Mouse (Mus musculus): ENCODE results near the gene Gm7138.
"Not testable (repeated sequence)": the region's sequence is repeated elsewhere in the genome, so short reads cannot be mapped to it uniquely, and the experiment has no call there.

Gm7138 gene

DNA sequence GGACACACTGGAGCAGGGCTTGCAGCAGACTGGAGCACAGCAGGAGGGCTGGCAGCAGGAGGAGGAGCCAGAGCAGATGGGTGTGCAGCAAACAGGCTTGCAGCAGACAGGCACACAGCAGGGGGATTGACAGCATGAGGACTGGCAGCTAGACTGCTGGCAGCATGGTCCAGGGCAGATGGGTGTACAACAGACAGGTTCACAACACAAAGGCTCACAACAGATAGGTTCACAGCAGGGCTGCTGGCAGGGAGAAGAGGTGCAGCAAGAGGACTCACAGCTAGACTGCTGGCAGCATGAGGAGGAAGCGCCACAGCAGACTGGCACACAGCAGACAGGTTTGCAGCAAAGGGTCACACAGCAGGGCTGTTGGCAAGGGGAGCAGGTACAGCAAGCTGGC, 26.1 kb downstream of the Gm7138 start:
- in situ Hi-C loops (cut with MboI, MseI): loop anchor here (10.0 kb wide), 1 partner anchor 1946 kb away; no protein-coding TSS in a partner anchor

DNA sequence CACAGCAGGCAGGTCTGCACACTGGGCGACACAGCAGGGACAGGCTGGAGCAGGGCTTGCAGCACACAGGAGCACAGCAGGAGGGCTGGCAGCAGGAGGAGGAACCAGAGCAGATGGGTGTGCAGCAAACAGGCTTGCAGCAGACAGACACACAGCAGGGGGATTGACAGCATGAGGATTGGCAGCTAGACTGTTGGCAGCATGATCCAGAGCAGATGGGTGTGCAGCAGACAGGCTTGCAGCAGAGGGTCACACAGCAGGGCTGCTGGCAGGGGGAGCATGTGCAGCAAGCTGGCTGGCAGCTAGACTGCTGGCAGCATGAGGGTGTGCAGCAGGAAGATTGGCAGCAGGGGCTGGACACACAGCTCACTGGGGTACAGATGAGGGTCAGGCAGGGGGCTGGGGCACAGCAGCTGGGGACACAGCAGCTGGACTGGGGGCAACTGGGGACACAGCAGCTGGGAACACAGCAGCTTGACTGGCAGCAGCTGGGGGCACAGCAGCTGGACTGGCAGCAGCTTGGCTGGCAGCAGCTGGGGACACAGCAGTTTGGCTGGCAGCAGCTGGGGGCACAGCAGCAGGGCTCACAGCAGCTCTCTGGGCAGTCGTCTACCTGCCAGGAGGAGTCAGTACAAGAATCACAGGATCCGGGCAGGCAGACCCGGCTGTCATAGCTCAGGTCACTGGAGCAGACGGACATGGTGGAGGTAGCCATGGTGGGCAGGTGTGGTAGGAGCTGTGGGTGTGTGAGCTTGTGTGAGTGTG, 34.6 kb downstream of the Gm7138 start, which contains the start of gene Gm18596:
Gene Gm18596 (minus strand): TSS at position 715 of the 765 bp plus-strand sequence.
- in situ Hi-C loops (cut with MboI, MseI): not testable (repeated sequence)

- in situ Hi-C loops (cut with MboI, MseI): no loop called here
Observed at GRCm38 (mm10) chr10:77738929-77739328, 37.8 kb downstream of the Gm7138 start.

DNA sequence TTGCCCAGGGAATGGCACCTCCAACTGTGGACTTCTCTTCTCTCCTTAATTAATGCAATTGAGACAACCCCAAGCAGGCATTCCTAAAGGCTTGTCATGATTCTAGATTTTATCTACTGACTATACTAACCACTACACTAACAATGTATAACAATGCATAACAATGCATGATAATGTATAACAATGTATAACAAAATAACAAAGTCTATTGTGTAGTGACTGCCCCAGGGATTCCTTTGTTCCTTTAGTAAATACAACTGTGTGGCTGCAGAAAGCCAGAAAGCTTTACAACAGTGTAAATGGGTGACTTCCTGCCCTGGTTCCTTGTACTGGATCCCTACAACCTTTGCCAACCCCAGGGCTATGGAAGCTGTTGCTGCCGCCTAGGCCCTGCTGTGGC, 40.8 kb downstream of the Gm7138 start:
- in situ Hi-C loops (cut with MboI, MseI): no loop called here

DNA sequence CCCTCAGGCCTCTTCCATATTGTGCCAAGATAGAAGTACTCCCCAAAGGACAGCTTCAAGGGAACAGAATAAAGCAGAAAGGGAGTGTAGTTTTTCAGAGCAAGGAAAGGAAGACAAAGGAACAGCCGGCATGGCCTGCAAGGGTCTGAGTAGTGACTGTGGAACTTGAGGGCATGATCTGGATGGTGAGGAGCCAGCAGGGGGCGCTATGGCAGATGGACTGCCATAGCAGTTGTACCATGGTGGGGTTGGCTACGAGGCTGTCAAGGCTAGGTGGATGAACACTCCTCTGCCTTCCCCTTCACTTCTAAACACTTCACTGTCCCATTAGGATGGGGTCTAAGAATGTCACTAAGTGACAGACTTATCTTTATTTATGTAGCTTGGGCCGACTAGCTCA, 47.5 kb downstream of the Gm7138 start:
- in situ Hi-C loops (cut with MboI, MseI): no loop called here

DNA sequence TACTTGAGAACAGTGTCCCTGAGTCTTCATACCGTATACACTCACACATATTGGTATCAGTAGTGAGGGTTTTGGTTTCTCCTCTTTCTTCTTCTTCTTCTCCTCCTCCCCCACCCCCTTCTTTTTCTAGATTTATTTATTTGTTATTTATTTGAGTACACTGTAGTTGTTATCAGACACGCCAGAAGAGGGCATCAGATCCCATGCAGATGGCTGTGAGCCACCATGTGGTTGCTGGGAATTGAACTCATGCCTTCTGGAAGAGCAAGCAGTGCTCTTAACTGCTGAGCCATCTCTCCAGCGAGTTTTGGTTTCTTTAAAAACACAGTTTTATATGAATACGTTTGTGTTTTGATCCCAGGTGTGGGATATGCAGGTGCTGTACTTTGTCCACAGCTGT, 48.5 kb downstream of the Gm7138 start:
- in situ Hi-C loops (cut with MboI, MseI): no loop called here
